Mouse (Mus musculus) 3134 (cell line): ENCODE data around the gene Dhdh.
"Not testable (repeated sequence)": the region's sequence is repeated elsewhere in the genome, so short reads cannot be mapped to it uniquely, and the experiment has no call there.

ENCODE experiments used
- DNase-seq: peaks from one replicate; pipeline ENCODE4 v3.0.0-alpha.2; 2011; ENCODE audit warnings: low spot score; ENCODE audit not compliant: insufficient read length; ENCODE audit errors: extremely low read depth

Dhdh gene

DNA sequence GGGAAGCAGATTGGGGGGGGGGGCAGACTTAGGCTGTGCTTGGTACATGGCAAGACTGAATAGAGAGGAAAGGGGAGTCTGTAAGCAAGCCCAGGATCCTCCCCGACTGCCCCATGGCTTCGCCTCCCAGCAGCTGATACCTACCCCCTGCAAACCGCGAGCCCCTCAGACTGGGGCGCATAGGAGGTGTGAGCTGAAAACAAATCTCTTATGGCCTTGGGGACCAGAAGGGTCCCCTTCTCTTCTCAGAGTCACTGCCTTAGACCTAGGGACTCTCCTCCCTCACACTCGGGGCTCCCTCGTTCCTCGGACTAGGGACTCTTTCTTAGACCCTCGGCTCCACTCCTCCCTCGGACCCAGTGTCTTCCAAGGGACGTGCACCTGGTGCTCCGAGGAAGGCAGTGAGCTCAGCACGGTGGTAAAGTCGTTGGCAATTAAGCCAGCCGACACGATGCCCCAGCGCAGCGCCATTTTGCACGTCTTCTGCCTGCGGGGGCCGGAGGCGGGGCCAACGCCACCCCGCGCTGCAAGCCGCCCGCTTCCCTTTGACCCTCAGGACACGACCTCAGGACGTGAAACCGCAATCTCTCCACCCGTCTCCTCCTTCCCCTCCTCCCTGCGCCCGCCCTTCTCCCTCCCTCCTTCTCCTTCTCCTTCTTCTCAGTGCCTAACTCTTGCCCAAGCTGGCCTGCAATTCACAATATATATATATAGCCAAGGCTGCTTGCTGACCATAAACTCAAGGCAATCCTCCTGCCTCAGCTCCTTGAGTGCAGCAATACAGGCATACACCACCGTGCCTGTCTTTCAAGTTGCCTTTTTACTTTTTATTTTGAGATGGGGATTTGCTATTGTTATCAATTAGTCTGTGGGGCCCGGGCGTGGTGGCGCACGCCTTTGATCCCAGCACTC lies at the start of gene Dhdh:
TSS of gene Dhdh (minus strand) at position 513 of the 912 bp plus-strand sequence.
- DNase-seq: no peak

DNA sequence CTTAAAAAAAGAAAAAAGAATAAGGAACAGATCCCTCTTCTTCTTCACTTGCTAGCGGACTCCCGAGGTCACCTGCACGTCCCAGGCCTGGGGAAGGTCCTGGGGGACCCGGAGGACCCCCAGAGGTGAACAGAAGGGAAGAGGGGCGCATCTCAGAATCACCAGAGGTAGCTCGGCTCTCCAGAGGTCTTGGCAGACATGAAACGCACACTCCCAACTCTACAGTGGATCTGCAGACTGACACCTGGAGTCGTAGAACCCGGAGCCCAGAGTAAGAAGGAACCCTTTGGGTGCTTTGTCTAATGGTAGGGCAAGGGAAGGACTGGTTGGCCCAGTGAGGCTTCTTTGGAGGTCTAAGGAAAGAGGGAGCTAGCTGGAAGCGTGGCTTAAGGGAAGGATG lies 49.0 kb upstream of the Dhdh start:
- DNase-seq: no peak

DNA sequence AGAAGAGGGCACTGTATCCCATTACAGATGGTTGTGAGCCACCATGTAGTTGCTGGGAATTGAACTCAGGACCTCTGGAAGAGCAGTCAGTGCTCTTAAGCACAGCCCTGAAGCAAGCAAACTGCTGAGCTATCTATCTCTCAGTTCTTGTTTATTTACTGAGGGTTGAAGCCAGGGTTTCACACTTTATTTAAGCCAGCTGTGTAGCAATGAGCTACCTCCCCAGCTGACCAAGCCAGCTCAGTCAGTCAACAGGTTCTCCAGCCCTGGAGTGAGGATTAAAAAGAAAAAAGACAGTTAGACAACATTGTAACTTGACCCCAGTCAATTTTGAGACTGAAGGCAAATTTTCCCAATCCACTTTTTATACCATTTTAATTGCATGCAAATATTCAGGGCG lies 47.1 kb upstream of the Dhdh start:
- DNase-seq: no peak

DNA sequence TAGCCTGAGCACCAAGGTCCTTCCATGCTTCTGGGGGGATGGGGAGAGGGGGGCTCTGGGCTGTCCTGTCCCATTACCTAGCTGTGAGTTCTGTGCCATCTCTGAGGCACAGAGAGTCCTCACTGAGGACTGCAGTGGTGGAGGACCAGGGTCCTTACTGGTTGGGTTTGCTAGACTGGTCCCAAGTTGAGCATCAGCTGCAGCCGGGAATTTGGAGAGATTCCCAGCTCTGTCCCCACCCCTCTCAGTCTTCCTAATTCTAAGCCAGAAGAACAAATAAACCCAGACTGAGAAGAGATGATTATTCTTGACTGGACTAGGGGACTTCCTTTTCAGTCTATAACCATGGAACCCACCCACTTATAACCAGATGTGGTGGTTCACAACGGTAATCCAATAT lies 42.0 kb upstream of the Dhdh start:
- DNase-seq: no peak

DNA sequence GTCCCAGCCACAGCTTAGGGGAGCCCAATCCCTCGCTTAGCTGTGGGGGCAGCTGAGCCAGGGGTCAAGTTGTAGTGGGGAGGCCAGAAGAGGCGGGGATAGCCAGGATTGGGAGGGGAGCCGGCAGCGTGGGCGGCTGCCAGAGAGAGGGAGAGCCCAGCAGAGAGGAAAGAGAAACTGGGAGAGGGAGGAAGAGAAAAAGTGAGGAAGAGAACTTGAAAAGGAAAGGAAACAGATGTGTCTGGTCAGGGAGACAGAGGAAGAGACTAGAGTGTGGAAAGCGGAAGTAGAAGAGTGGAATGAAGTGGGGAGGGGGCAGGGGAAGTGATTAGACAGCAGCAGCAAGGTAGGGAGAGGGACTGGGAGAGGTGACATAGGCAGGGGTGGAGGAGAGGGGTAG lies 40.9 kb upstream of the Dhdh start:
- no peak for DNase-seq

DNA sequence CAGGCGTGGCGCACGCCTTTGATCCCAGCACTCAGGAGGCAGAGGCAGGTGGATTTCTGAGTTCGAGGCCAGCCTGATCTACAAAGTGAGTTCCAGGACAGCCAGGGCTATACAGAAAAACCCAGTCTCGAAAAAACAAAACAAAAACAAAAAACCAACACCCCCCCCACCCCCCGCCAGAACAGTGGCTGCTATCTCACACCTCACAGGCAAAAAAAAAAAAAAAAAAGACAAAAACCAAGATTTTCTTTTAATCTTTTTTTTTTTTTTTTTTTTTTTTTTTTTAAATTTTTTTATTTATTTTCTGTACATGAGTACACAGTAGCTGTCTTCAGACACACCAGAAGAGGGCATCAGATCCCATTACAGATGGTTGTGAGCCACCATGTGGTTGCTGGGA lies 38.6 kb upstream of the Dhdh start:
- not testable (repeated sequence) for DNase-seq

DNA sequence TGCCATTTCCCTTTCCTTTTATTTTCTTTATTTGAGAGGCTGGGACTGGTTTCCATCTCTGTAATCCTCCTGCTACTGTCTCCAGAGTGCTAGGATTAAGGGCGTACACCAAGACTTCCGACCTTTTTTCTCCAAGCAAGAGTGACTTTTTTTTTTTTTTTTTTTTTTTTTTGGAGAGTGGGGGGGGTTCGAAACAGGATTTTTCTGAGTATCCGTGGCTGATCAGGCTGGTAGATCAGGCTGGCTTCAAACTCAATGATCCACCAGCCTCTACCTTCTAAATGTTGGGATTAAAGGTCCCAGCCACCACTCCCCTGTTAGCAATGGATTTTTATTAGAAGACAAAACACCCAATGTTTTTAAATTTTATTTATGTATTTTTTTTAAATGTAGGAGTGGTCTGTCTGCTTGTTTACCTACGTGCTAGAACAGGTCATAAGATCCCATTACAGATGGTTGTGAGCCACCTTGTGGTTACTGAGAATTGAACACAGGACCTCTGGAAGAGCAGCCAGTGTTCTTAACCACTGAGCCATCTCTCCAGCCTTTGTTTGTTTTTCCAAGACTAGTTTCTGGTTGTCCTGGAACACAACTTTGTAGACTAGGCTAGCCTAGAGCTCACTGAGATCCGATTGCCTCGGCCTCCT lies 38.0 kb upstream of the Dhdh start:
- DNase-seq: no peak

DNA sequence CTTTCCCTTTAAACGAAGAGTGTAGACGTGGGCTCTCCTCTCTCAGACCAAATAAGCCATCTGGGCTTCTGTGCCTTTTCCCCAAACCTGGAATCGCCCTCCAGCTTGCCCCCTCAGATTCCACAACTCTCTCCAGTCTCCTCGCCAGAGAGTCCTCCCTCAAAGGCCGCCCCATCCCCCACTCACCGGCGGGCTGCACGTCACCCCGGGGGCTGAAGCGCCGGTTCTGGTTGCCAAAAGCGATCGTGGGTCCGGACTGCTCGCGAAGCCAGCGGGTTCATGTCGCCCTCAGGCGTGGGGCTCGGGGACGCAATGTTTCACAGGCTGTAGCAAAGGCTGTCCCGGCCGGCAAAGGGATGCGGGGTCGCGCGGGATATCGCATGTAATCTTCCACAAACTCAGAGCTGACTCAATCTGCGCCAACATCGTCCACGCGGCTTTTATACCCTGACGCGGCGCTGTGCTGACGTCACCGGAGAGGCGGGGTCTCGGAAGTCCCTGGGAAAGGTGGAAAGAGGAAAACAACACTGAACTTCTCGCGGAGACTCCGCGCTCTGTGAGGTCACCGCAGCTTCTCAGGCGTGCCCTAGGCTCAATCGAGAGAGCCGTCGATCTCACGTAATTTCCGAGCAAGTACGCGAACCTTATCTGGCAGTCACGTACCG lies 37.3 kb upstream of the Dhdh start, which contains the start of the genes Ppp1r15a and Plekha4:
TSS of gene Ppp1r15a (minus strand) at position 460 of the 665 bp plus-strand sequence.
TSS of gene Plekha4 (plus strand) at position 522 of the 665 bp plus-strand sequence.
- DNase-seq: peak; percentile 96

DNA sequence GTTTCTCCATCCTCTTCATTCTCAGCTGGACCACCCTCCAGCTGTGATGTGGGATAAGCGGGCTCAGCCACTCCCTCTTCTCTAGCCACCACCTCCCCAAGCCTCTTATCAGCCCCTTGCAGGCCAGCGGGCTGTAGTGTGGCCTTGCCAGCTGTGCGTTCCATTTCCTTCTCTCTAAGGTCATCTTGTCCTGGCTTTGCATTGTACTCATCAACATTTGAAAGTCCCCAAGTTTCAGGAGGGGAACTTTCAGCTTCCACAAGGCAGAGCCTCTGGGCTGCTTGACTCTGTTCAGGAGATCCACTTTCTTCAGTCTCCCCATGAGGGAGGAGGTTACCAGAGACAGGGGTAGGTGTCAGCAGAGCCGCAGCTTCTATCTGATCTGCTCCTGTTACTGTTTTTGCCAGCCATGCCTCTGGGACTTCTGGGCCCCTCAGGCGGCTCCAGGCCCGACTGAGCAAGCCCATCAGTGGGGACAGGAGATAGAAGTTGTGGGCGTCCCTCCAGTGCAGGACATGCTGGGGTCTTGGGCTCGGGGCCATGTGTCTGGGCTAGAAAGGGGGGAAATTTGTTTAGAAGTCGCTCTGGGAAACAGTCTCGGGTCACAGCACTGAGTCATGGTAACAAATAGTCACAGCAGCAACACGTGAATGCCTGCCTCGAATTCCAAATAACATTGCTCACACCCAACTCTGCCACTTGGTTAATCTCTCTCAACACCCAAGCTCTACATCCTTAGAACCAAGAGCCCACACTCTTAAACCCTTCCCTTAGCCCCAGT lies 36.4 kb upstream of the Dhdh start:
- peak; percentile 57 for DNase-seq

DNA sequence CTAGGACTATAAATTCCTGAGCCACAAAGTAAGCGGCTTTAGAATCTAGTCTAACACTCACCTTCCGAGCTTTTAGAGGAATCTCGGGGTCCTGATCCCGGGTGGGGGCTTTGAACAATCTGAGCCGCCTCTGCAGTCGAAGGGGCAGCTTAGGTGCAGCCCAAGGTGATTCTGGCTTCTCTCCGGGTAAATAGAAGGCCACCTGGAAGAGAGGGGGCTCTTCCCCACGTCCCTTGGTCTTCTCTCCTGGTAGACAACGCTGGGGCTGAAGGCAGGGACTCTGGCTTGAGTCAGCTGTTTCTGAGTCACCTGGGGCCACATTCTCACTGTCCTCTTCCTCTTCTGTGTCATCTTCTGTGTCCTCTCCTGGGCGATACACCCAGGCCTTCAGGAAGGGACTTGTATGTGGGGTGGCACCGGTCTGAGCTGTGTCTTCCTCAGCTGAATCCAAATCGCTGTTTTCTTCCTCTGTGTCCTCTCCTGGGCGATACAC lies 35.1 kb upstream of the Dhdh start:
- no peak for DNase-seq

DNA sequence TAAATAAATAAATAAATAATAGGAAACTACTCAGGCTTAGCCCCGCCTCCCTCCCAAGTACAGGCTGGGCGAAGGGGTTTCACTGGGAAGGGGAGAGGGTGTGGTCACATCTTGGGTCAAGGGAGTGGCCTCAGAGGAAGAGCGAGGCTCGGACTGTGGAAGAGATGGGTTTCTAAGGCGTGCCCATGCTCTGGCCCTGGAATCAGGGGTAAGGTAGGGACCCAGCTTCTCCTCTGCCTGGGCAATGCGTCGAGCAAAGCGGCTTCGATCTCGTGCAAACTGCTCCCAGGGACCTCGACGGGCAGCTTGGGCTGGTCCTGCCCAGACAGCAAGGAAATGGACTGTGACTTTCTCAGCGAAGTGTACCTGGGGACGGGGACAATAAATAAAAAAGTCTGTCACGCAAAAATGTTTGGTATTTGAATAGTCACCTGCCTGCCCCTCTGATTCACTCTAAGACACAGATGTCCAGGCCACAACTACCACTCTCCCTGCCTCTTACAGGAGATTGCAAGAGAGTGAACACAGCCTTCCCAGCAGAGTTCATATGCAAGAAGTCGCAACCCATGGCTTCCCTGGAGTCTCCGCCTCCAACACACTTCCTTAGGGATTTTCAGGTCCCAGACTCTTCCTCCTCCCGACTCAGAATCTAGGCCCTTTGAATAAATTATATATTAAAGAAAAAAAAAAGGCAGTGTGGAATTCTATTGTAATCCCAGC lies 34.5 kb upstream of the Dhdh start:
- no peak for DNase-seq

DNA sequence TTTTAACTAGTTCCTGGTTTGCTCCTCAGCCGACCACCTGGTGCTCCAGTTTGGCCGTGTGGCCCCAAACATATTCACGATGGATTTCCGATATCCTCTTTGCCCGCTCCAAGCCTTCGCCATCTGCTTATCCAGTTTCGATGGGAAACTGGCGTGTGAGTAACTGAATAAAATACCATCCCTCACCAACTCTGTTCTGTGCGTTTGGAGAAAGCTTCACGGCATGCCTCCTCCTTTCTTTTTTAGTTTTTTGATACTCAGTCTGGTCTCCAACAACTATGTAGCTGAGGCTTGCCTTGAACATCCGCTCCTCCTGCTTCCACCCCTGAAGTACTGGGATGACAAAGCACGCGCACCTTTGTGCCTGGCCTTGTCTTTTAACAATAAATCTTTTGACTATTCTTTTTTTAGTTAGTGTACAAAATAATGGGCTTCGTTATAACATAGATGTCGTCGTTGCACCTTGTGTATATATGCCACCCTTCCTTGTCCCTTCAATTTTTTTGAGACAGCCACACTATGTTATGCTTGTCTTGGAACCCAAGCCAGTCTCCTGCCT lies 33.7 kb upstream of the Dhdh start:
- no peak for DNase-seq

DNA sequence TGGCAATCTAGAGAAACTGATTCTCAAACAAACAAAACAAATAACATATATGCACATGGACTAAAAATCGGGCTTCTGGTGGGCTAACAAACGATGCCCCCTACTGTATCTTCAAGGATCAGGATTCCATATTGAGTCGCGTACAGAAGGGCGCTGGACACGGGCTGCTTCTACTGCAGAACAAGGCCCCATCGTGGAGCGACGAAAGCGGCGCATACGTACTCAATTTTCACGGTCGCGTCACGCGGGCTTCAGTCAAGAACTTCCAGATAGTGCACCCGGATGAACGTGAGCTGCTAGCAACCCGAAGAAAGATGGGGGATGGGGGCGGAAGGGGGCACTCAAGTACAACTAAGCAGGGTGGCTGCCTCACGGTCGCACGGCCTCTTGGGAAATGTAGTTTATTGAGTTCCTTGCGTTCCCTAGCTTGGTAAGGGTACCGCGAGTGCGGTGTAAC lies 33.2 kb upstream of the Dhdh start:
- DNase-seq: no peak

DNA sequence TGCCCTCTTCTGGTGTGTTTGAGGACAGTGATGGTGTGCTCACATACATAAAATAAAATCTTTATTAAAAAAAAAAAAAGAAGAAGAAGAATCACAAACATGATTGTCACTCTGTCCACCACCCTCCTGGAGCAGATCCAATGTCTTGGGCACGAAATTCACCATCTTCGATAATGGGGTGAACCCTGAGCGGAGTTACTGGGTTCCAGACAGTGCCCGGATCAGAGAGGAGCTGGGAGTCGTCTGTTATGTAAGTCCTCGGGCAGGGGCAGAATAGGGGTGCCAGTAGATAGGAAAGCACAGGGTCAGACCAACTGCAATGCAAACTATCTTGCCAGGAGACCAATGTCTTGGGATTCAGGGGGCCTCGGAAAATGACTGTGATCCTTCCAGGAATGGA lies 32.0 kb upstream of the Dhdh start:
- no peak for DNase-seq

DNA sequence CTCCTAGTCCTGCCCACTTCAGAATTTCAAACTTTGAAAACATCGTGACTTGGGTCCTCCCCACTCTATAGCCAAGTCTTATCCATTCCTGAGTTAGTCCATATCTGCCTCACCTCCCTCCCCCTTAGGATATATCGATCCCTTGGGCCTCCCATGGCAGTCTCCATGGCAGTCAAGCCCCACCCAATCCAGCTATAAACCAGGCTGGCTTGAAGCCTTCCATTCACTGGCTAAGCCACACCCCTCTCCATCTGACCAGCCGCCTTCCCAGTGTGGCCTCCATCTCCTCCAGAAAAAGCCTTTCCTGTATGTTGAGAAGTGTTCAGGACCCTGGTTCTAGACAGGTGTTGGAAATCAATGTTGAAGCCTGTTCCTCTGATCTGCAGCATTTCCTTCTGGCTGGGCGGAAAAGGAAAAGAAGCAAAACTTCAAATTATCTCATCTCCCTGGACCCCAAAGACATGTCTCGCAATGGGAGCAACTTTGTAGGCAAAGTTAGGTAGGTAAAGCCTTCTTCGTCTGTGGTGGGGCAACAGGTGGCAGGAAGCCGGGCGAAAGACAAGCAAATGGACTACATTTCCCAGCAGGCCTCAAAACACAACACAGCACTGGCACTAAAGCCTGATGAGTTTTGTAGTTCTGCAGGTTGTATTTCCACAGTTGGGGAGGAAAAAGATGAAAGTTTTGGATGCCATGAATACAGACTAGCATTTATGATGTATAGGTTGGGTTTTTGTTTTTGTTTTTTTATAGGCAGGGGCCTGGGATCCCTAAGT lies 30.9 kb upstream of the Dhdh start:
- no peak for DNase-seq

DNA sequence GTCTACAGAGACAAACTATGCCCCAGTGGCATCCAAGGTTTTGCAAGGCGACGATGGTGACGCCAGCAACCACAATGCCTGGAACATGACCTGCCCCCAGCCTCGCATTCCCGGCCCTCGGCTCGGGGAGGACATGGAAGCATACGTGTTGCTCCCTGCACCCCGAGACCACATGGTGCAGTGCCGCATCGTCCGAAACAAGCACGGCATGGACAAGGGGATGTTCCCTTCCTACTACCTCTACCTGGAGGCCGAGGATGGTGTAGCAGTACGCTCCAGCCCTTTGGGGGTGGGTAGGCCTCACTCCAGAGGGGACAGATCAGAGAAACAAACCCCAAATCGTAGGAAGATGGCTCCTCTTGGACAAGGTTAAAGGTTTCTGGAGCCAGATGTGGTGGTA lies 30.0 kb upstream of the Dhdh start:
- DNase-seq: no peak

DNA sequence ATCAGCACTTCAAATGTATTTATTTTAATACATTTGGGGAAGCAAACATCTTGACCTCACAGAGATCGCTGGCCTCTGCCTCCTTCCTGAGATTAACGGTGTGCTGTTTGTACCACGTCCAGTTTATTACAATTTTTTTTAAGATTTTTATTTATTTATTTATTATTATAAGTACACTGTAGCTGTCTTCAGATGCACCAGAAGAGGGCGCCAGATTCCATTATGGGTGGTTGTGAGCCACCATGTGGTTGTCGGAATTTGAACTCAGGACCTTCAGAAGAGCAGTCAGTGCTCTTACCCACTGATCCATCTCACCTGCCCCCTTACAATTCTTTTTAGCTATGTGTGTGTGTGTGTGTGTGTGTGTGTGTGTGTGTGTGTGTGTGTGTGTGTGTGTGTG lies 28.2 kb upstream of the Dhdh start:
- not testable (repeated sequence) for DNase-seq

DNA sequence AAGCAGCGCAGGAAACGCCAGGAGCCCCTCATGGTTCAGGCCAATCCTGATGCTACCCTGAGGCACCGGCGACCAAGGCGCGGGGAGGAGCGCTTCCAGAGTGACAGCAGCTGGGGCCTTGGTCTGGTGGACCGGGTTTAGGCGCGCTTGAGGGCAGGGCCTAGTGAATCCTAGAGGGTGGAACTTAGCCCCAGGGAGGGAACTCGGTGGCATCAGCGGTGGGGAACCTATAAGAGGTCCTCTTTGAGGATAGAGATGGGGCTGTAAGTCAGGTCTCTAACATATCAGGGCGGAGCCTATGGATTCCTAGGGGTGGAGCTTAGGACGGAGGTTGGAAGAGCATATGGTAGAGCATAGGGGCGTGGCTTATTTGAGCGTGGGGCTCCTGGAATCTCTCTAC lies 26.8 kb upstream of the Dhdh start:
- no peak for DNase-seq

DNA sequence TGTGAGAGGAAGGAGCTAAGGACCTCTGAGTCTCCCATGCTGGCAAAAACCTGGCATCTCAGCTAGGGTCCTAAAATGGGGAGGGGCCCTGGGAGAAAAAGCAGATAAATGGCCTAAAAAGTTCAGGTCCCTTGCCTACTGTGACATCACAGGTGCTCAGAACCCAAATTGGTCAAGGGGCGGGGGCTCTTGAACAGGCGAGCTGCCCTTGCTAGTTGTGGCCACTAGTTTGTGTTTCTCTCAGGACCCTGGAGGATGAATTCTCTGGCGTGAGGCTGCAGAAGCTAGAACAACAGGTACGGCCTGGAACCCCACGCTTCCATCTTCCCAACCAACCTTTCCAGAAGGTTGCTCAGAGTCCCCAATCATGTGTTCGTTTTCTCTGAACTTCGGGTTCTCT lies 25.8 kb upstream of the Dhdh start:
- no peak for DNase-seq
